Mouse (Mus musculus): ENCODE results near the gene Dnajc11. TPM values are rescaled to one million over a fixed set of nuclear protein-coding genes. Genes with fewer than 3 reads are reported as not detected.

The Dnajc11 gene
- polyA plus RNA-seq (2014; fragmentation: Illumina TruSeq; extraction: RNeasy Lipid Tissue Mini Kit (QIAGEN cat#74804); ENCODE audit: low read depth, low replicate concordance), result 34.9 TPM

DNA sequence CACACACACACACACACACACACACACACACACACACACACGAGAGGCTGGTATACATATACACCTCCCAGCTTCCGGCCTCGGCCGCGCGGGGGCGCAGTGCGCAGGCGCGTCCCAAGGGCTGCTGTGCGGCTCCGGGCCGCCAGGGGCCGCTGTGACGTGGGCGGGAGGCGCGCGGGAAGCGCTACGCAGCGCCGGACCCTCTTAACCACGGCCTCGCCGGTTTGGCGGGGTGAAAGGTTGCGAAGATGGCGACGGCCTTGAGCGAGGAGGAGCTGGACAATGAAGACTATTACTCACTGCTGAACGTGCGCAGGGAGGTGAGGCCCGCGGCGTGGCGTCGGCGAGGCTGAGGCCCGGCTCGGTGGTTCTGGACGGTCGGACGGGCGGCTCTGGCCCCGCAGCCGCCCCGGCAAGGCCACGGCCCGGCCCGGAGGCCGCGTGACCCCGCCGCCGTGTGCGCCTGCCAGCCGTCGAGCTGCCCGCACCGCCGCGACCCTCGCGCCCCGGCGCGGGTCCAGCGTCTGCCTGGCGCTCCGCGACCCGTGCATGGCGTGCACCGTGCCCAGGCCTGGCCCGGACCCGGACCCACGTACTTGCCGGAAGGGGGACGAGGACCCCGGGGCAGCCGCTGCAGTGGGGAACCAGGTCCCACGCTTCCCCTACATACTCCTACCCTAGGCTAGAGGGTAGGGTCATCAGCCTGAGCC lies at the start of gene Dnajc11:
Gene Dnajc11, plus strand, starts transcription at position 187 of the 710 bp plus-strand sequence.

DNA sequence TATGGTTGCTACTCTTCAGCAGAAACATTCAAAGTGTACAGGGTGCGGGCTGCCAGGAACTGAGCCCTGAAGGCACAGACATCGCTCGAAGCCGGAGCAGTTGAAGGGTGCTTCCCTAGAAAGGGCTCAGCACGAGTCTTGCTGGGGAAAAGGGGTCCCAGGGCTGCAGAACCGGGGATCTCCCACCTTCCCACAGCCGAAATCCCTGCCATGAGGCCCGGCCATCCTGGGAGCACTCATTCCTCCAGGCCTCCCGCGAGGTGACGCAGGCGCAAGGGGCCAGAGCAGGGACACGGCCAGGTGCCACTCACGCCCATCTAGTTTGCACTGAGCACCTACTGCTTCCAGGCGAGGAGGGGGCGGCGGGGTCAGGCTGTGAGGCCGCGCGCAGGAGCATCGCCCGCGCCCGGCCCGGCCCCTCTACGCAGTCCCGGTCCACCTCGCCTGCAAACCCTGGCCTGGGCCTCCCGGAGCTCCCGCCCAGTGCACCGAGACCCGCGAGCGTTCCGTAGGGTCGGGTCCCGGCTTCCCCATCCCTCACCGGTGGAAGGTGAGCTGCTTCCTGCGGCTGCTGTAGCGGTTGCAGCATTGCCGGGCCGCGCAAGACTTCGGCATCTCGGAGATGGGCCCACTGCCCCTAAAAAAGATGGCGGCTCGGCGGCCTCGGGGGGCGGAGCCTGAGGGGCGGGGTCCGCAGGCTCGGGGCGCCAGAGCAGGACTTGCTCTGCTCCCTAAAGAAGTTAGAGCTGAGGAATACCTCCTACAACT lies 55.0 kb downstream of the Dnajc11 start, which contains the start of gene Thap3:
Gene Thap3, minus strand, starts transcription at position 656 of the 768 bp plus-strand sequence.

GRCm38 (mm10) chr4:151996173-151996950 lies 62.9 kb downstream of the Dnajc11 start, which contains the start of gene Phf13:
Phf13 (minus strand) TSS chr4:151996258.

GRCm38 (mm10) chr4:152008622-152009075 lies 75.2 kb downstream of the Dnajc11 start, which contains the start of gene Klhl21:
Klhl21 (plus strand) TSS chr4:152008803.

GRCm38 (mm10) chr4:152027524-152027923 lies 94.0 kb downstream of the Dnajc11 start, which contains the start of gene Zbtb48:
Zbtb48 (minus strand) TSS chr4:152027671.

Other genes with a start within 250 kb of the Dnajc11 start
- 53.2 TPM for gene Camta1, start 71.8 kb upstream of the Dnajc11 start, polyA plus RNA-seq (2014; fragmentation: Illumina TruSeq; extraction: RNeasy Lipid Tissue Mini Kit (QIAGEN cat#74804); ENCODE audit: low read depth, low replicate concordance)
- 0.60 TPM for gene Thap3, start 55.3 kb downstream of the Dnajc11 start, polyA plus RNA-seq (2014; fragmentation: Illumina TruSeq; extraction: RNeasy Lipid Tissue Mini Kit (QIAGEN cat#74804); ENCODE audit: low read depth, low replicate concordance)
- gene Phf13, start 62.6 kb downstream of the Dnajc11 start, polyA plus RNA-seq (2014; fragmentation: Illumina TruSeq; extraction: RNeasy Lipid Tissue Mini Kit (QIAGEN cat#74804); ENCODE audit: low read depth, low replicate concordance), result 10.5 TPM
- 2.9 TPM for gene Klhl21, start 75.1 kb downstream of the Dnajc11 start, polyA plus RNA-seq (2014; fragmentation: Illumina TruSeq; extraction: RNeasy Lipid Tissue Mini Kit (QIAGEN cat#74804); ENCODE audit: low read depth, low replicate concordance)
- gene Zbtb48, start 94.0 kb downstream of the Dnajc11 start, polyA plus RNA-seq (2014; fragmentation: Illumina TruSeq; extraction: RNeasy Lipid Tissue Mini Kit (QIAGEN cat#74804); ENCODE audit: low read depth, low replicate concordance), result 2.0 TPM
- not detected for gene Tas1r1, start 104.9 kb downstream of the Dnajc11 start, polyA plus RNA-seq (2014; fragmentation: Illumina TruSeq; extraction: RNeasy Lipid Tissue Mini Kit (QIAGEN cat#74804); ENCODE audit: low read depth, low replicate concordance)
- 11.6 TPM for gene Nol9, start 105.6 kb downstream of the Dnajc11 start, polyA plus RNA-seq (2014; fragmentation: Illumina TruSeq; extraction: RNeasy Lipid Tissue Mini Kit (QIAGEN cat#74804); ENCODE audit: low read depth, low replicate concordance)
- not detected for gene Plekhg5, start 138.8 kb downstream of the Dnajc11 start, polyA plus RNA-seq (2014; fragmentation: Illumina TruSeq; extraction: RNeasy Lipid Tissue Mini Kit (QIAGEN cat#74804); ENCODE audit: low read depth, low replicate concordance)
- gene Tnfrsf25, start 182.2 kb downstream of the Dnajc11 start, polyA plus RNA-seq (2014; fragmentation: Illumina TruSeq; extraction: RNeasy Lipid Tissue Mini Kit (QIAGEN cat#74804); ENCODE audit: low read depth, low replicate concordance), result not detected
- gene Espn, start 218.7 kb downstream of the Dnajc11 start, polyA plus RNA-seq (2014; fragmentation: Illumina TruSeq; extraction: RNeasy Lipid Tissue Mini Kit (QIAGEN cat#74804); ENCODE audit: low read depth, low replicate concordance), result 4.1 TPM
- gene Hes2, start 225.2 kb downstream of the Dnajc11 start, polyA plus RNA-seq (2014; fragmentation: Illumina TruSeq; extraction: RNeasy Lipid Tissue Mini Kit (QIAGEN cat#74804); ENCODE audit: low read depth, low replicate concordance), result 1.7 TPM
- gene Acot7, start 244.4 kb downstream of the Dnajc11 start, polyA plus RNA-seq (2014; fragmentation: Illumina TruSeq; extraction: RNeasy Lipid Tissue Mini Kit (QIAGEN cat#74804); ENCODE audit: low read depth, low replicate concordance), result 2.2 TPM